Comparison of ENCODE assay signal across 19 mouse cellular contexts in the genomic region with DNA sequence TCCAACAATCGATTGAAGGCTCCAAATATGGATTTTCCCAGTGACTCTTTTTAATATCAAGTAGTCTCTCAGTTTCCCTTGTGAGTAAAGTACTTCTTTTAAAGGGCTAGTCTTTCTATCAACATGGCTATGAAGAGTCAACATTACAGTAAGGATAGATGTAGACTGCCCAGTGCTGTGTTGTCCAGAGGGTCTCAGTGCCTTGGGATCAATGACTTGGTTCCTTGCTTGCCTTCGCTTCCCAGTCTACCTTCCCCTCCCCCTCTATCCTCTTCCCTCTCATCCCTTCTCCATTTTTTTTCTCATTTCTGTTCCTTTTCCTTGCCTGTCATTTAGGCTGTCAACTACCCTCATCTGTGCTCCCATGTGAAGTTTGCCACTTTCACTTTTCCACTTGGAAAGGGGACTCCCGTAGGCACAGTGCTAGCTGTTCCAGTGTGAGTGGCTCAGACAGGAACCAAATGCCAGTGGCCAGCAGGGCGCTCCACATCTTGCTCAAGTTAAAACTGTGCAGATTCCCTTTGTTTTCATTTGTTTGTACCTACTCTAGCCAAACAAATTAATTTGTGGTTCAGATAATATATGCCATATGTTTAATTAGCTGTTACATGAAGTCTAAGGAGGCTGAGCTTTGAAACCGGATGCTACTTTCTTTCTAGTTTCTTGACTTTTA.
A peak's percentile ranks its signal among the peaks of the same experiment; 100 is the strongest.
DNase-seq lines count a peak whose midpoint lies in the region; ATAC-seq and TF ChIP-seq lines count a peak whose summit lies in the region.
"Had no signal": no experiment of that assay in that cellular context is flagged by ENCODE, and none has a peak within 500 bp of the region (broad histone marks: within the 10 kb centered on the region; RNA-seq: fewer than 3 reads in every experiment).

No protein-coding gene starts in this region.

- H3K4me2 ChIP-seq in midbrain, embryonic 11.5 days, result no peak overlapping the region
- H3K4me2 ChIP-seq in midbrain, embryonic 14.5 days (ENCODE audit: low read length), result no peak overlapping the region
- no peak overlapping the region for H3K4me2 ChIP-seq in limb, embryonic 11.5 days (ENCODE audit: low read depth, severe bottlenecking)
- H3K4me2 ChIP-seq: forebrain, embryonic 12.5 days; liver, embryonic 13.5 days had no signal

- peak overlapping the region; percentile 85 for H3K27ac ChIP-seq in layer of hippocampus, adult 2 months
- no peak overlapping the region for H3K27ac ChIP-seq in midbrain, embryonic 11.5 days (ENCODE audit: low read depth, low read length)
- H3K27ac ChIP-seq in midbrain, embryonic 14.5 days (replicated peaks; ENCODE audit: low read depth, low read length), result no peak overlapping the region
- no peak overlapping the region for H3K27ac ChIP-seq in limb, embryonic 11.5 days (replicated peaks; ENCODE audit: low read depth, low read length)
- H3K27ac ChIP-seq: forebrain, embryonic 12.5 days; hindbrain, embryonic 10.5 days; liver, embryonic 13.5 days had no signal

- H3K36me3 ChIP-seq in midbrain, embryonic 11.5 days (ENCODE audit: control insufficient read depth, insufficient read depth, low read length), result no peaks in the 10 kb centered on the region
- H3K36me3 ChIP-seq in midbrain, embryonic 14.5 days (ENCODE audit: control insufficient read depth, insufficient read depth, low read length), result no peaks in the 10 kb centered on the region
- no peaks in the 10 kb centered on the region for H3K36me3 ChIP-seq in limb, embryonic 11.5 days (ENCODE audit: control insufficient read depth, insufficient read depth, low read length)
- H3K36me3 ChIP-seq: forebrain, embryonic 12.5 days; heart, embryonic 12.5 days; hindbrain, embryonic 10.5 days; liver, embryonic 13.5 days had no signal

- no peak for TF ChIP-seq CTCF in layer of hippocampus, adult 2 months (conservative IDR thresholded peaks at IDR 0.05)

- no peaks in the 10 kb centered on the region; the same call in 1 of the 2 replicates for H3K27me3 ChIP-seq in midbrain, embryonic 11.5 days (ENCODE audit: control insufficient read depth, insufficient read depth, low read length)
- no peaks in the 10 kb centered on the region for H3K27me3 ChIP-seq in midbrain, embryonic 14.5 days (ENCODE audit: control insufficient read depth, insufficient read depth, low read length)
- no peaks in the 10 kb centered on the region for H3K27me3 ChIP-seq in limb, embryonic 11.5 days (ENCODE audit: control insufficient read depth, insufficient read depth, low read length)
- H3K27me3 ChIP-seq: heart, embryonic 12.5 days; liver, embryonic 13.5 days; megakaryocyte, embryonic 14.5 days had no signal

- H3K4me3 ChIP-seq in layer of hippocampus, adult 2 months, result no peak overlapping the region
- no peak overlapping the region for H3K4me3 ChIP-seq in midbrain, embryonic 11.5 days (ENCODE audit: low read depth, low read length)
- no peak overlapping the region for H3K4me3 ChIP-seq in midbrain, embryonic 14.5 days (replicated peaks; ENCODE audit: low read depth, low read length)
- no peak overlapping the region for H3K4me3 ChIP-seq in limb, embryonic 11.5 days (ENCODE audit: low read depth, low read length)
- H3K4me3 ChIP-seq: forebrain, embryonic 12.5 days; heart, embryonic 12.5 days; hindbrain, embryonic 10.5 days; liver, embryonic 13.5 days; megakaryocyte, embryonic 14.5 days had no signal

- no peaks in the 10 kb centered on the region for H3K9me3 ChIP-seq in midbrain, embryonic 11.5 days (ENCODE audit: control insufficient read depth, low read length)
- no peaks in the 10 kb centered on the region for H3K9me3 ChIP-seq in midbrain, embryonic 14.5 days (ENCODE audit: control insufficient read depth, low read length)
- H3K9me3 ChIP-seq in limb, embryonic 11.5 days (ENCODE audit: control insufficient read depth, low read length), result no peaks in the 10 kb centered on the region
- H3K9me3 ChIP-seq: forebrain, embryonic 12.5 days; heart, embryonic 12.5 days; hindbrain, embryonic 10.5 days; liver, embryonic 13.5 days had no signal

- ATAC-seq in midbrain, embryonic 11.5 days (ENCODE audit: low FRiP score), result no peak
- no peak for ATAC-seq in midbrain, embryonic 14.5 days (ENCODE audit: low FRiP score, low TSS enrichment)
- 0 out of 2 replicates have a peak, but pooled peaks have one; percentile 54 for ATAC-seq in limb, embryonic 11.5 days (ENCODE audit: insufficient number of reproducible peaks, low FRiP score, low TSS enrichment, low read depth)
- ATAC-seq: intestine, postnatal 0 days had no signal

- H3K9ac ChIP-seq in midbrain, embryonic 11.5 days (ENCODE audit: low read length), result no peak overlapping the region
- no peak overlapping the region for H3K9ac ChIP-seq in midbrain, embryonic 14.5 days (replicated peaks; ENCODE audit: low read length)
- no peak overlapping the region for H3K9ac ChIP-seq in limb, embryonic 11.5 days (ENCODE audit: low read length)
- H3K9ac ChIP-seq: forebrain, embryonic 12.5 days; heart, embryonic 12.5 days; liver, embryonic 13.5 days had no signal

- DNase-seq in embryo, embryonic 10 days (ENCODE audit: low spot score), result peak; percentile 25
- DNase-seq in embryo, embryonic 11 days, result no peak
- DNase-seq in layer of hippocampus, adult 2 months (ENCODE audit: low spot score in 2 of 2), result no peak
- DNase-seq in layer of hippocampus, postnatal 14 days (ENCODE audit: low spot score in 2 of 2), result no peak
- peak; percentile 73 for DNase-seq in midbrain, embryonic 11.5 days (ENCODE audit: low spot score, missing footprints)
- DNase-seq in midbrain, embryonic 14.5 days, result no peak
- DNase-seq in limb, embryonic 11.5 days (ENCODE audit: low spot score), result peak; percentile 41
- DNase-seq in adrenal gland, postnatal 36 days, result no peak
- DNase-seq: cerebellum, adult 11 months; heart, postnatal 10 days; kidney, postnatal 10 days; liver, embryonic 13.5 days; right cerebral cortex, postnatal 4 days; thymus, postnatal 14 days had no signal

- WGBS in midbrain, embryonic 11.5 days, result 77% methylated on average over 5 of the region's 5 CpGs
- 86% methylated on average over 5 of the region's 5 CpGs for WGBS in midbrain, embryonic 14.5 days
- 43% methylated on average over 5 of the region's 5 CpGs for WGBS in limb, embryonic 11.5 days

- H3K4me1 ChIP-seq in midbrain, embryonic 11.5 days (ENCODE audit: control insufficient read depth, insufficient read depth, low read length), result peaks cover 8% of the 10 kb centered on the region; the same call in 1 of the 2 replicates
- H3K4me1 ChIP-seq in midbrain, embryonic 14.5 days (ENCODE audit: control insufficient read depth, insufficient read depth, low read length), result peaks cover 6% of the 10 kb centered on the region; the same call in 1 of the 2 replicates
- H3K4me1 ChIP-seq in limb, embryonic 11.5 days (ENCODE audit: control insufficient read depth, insufficient read depth, low read length), result peaks cover 3% of the 10 kb centered on the region; the same call in 1 of the 2 replicates
- H3K4me1 ChIP-seq: forebrain, embryonic 12.5 days; hindbrain, embryonic 10.5 days; liver, embryonic 13.5 days; megakaryocyte, embryonic 14.5 days had no signal

Comparison
In these comparisons a context has a peak if more than half of its experiments do, and no peak if none do; other contexts are left out.
1. DNase-seq: peak in embryo, embryonic 10 days (single experiment), midbrain, embryonic 11.5 days (single experiment) and limb, embryonic 11.5 days (single experiment); none in embryo, embryonic 11 days (single experiment), layer of hippocampus, adult 2 months (0 of 2), layer of hippocampus, postnatal 14 days (0 of 2), midbrain, embryonic 14.5 days (single experiment) and adrenal gland, postnatal 36 days (0 of 2).